Mouse (Mus musculus): ENCODE measurements at regions not wholly inside any gene's neighbourhood (a gene's known extent, or its start where the extent isn't known, plus 50 kb on each side); places are given as distances from the start of the nearest gene placed in this dataset.

DNA sequence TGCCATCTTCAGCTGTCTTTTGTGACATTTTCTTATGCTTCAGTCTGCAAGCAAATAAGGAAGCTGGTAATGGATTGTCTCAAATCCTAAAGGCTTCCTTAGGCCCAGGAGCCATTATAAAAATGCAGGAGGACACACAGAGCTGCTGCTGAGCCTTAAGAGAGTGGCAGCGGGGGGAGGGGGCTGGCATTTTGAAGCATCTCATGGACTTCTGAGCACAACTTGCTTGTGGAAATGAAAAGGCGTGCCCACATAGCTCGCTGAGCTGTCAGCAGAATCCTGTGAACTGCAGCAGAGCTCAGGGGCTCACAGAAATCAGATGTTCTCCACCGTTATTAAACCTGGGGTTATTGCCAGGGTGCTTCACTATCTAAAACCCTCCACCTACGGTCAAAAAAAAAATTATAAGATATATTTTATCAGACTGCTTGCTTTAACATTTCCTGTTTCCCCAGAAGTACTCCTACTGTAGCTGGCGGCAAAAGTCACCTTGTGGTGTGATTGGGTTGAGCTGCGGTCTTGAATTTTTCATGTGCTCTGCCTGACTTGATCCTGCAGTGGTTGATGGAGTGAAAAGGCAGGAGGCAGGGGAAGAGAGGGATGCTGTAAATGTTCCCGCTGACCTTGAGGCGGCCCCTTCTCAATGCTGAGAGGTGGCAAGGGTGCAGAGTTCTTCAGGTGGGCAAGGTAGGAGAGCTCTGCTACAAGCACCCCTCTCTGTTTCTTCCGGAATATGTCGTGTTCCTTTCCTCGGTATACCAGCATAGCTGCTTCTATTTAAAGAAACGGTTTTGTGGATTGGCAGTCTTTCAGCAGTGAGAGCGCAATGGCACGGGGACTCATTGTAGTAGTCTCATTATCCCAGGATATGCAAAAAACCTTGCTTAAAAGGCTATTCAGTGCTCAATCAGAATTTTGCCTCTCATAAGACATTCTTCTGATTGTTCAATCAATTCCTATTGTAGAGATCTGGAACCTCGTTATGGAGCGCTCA lies 71.4 kb upstream of the Krr1 start:
- Histone ChIP-seq H3K27ac (ENCODE audit: low read depth) (no peak overlapping the region), H3K9ac (replicated peaks; ENCODE audit: low read depth, low read length) (no peak overlapping the region), H3K4me3 (ENCODE audit: low read depth, low read length) (no peak overlapping the region), H3K36me3 (replicated peaks; ENCODE audit: control insufficient read depth, insufficient read depth, low read length) (no peaks in the 10 kb centered on the region), H3K4me2 (ENCODE audit: low read depth, low read length) (peak overlapping the region; percentile 30), H3K27me3 (ENCODE audit: control insufficient read depth, insufficient read depth, low read length) (no peaks in the 10 kb centered on the region), H3K4me1 (ENCODE audit: control insufficient read depth, insufficient read depth) (no peaks in the 10 kb centered on the region; the same call in 1 of the 2 replicates), H3K9me3 (replicated peaks; ENCODE audit: control insufficient read depth, low read length) (no peaks in the 10 kb centered on the region)
- DNase-seq (ENCODE audit: low spot score) (peak; percentile 29), ATAC-seq (ENCODE audit: insufficient read depth, low read depth) (no peak)
- 36% methylated on average over 17 of the region's 17 CpGs for WGBS
- TF ChIP-seq EP300 (IDR thresholded peaks at IDR 0.05; ENCODE audit: low read depth) (no peak), CTCF (IDR thresholded peaks at IDR 0.05; ENCODE audit: low read depth) (no peak)

GRCm38 (mm10) chr10:111903956-111904355 lies 68.5 kb upstream of the Krr1 start:
- Histone ChIP-seq H3K4me1 (ENCODE audit: control insufficient read depth, insufficient read depth) (no peaks in the 10 kb centered on the region; the same call in 1 of the 2 replicates), H3K4me3 (ENCODE audit: low read depth, low read length) (no peak overlapping the region), H3K9ac (replicated peaks; ENCODE audit: low read depth, low read length) (no peak overlapping the region), H3K27ac (ENCODE audit: low read depth) (no peak overlapping the region), H3K4me2 (ENCODE audit: low read depth, low read length) (no peak overlapping the region), H3K36me3 (replicated peaks; ENCODE audit: control insufficient read depth, insufficient read depth, low read length) (no peaks in the 10 kb centered on the region), H3K27me3 (ENCODE audit: control insufficient read depth, insufficient read depth, low read length) (no peaks in the 10 kb centered on the region), H3K9me3 (replicated peaks; ENCODE audit: control insufficient read depth, low read length) (no peaks in the 10 kb centered on the region)
- 93% methylated on average over 8 of the region's 8 CpGs for WGBS
- no peak for DNase-seq (ENCODE audit: low spot score)
- ATAC-seq (ENCODE audit: insufficient read depth, low read depth) = no peak
- TF ChIP-seq EP300 (IDR thresholded peaks at IDR 0.05; ENCODE audit: low read depth) = no peak
- no peak for TF ChIP-seq CTCF (IDR thresholded peaks at IDR 0.05; ENCODE audit: low read depth)

DNA sequence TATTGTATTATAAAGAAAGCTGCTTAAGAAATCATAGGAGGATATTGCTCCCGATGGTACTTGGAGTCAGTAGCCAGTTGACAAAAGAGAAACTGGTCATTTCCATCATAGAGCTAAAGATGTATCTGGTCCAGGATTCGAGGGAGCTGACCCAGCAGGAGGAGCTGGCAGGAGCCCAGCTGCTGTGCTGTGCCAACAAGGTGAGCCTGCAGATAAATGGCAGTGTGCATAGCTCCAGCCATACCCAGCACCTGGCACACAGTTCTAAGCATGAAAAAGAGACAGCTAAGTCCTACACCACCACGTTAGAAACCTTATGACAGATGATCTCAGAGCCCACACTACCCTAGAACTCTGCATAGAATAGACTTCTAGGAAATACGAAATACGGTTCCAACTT lies 64.6 kb upstream of the Krr1 start:
- H3K9ac ChIP-seq (replicated peaks; ENCODE audit: low read depth, low read length) = no peak overlapping the region
- H3K27ac ChIP-seq (ENCODE audit: low read depth) = no peak overlapping the region
- no peak overlapping the region for H3K4me3 ChIP-seq (ENCODE audit: low read depth, low read length)
- H3K36me3 ChIP-seq (replicated peaks; ENCODE audit: control insufficient read depth, insufficient read depth, low read length) = no peaks in the 10 kb centered on the region
- H3K4me2 ChIP-seq (ENCODE audit: low read depth, low read length) = no peak overlapping the region
- no peaks in the 10 kb centered on the region for H3K4me1 ChIP-seq (ENCODE audit: control insufficient read depth, insufficient read depth)
- no peak for DNase-seq (ENCODE audit: low spot score)
- WGBS = 55% methylated on average over 5 of the region's 5 CpGs
- TF ChIP-seq EP300 (IDR thresholded peaks at IDR 0.05; ENCODE audit: low read depth) (no peak), CTCF (IDR thresholded peaks at IDR 0.05; ENCODE audit: low read depth) (no peak)
- no peak for ATAC-seq (ENCODE audit: insufficient read depth, low read depth)
- H3K9me3 ChIP-seq (replicated peaks; ENCODE audit: control insufficient read depth, low read length) = peaks cover 6% of the 10 kb centered on the region; the same call in 1 of the 2 replicates
- no peaks in the 10 kb centered on the region for H3K27me3 ChIP-seq (ENCODE audit: control insufficient read depth, insufficient read depth, low read length)

- no peak overlapping the region for H3K4me2 ChIP-seq (ENCODE audit: low read depth, low read length)
- no peaks in the 10 kb centered on the region for H3K27me3 ChIP-seq (ENCODE audit: control insufficient read depth, insufficient read depth, low read length)
Measured at GRCm38 (mm10) chr10:111912561-111912960, 59.9 kb upstream of the Krr1 start.

GRCm38 (mm10) chr10:111913066-111913785 lies 59.2 kb upstream of the Krr1 start:
- no peaks in the 10 kb centered on the region for H3K27me3 ChIP-seq (ENCODE audit: control insufficient read depth, insufficient read depth, low read length)
- TF ChIP-seq EP300 (IDR thresholded peaks at IDR 0.05; ENCODE audit: low read depth) (no peak), CTCF (IDR thresholded peaks at IDR 0.05; ENCODE audit: low read depth) (no peak)
- H3K9me3 ChIP-seq (replicated peaks; ENCODE audit: control insufficient read depth, low read length) = peaks cover 9% of the 10 kb centered on the region; the same call in 1 of the 2 replicates
- no peaks in the 10 kb centered on the region for H3K4me1 ChIP-seq (ENCODE audit: control insufficient read depth, insufficient read depth)
- WGBS = 87% methylated on average over 20 of the region's 20 CpGs
- no peak overlapping the region for H3K4me3 ChIP-seq (ENCODE audit: low read depth, low read length)
- H3K9ac ChIP-seq (replicated peaks; ENCODE audit: low read depth, low read length) = no peak overlapping the region
- DNase-seq (ENCODE audit: low spot score) (no peak), ATAC-seq (ENCODE audit: insufficient read depth, low read depth) (no peak)
- no peaks in the 10 kb centered on the region for H3K36me3 ChIP-seq (replicated peaks; ENCODE audit: control insufficient read depth, insufficient read depth, low read length)
- no peak overlapping the region for H3K27ac ChIP-seq (ENCODE audit: low read depth)
- H3K4me2 ChIP-seq (ENCODE audit: low read depth, low read length) = no peak overlapping the region

More at GRCm38 (mm10) chr10:111912561-111912960, 59.9 kb upstream of the Krr1 start:
- 90% methylated on average over 6 of the region's 6 CpGs for WGBS
- H3K4me1 ChIP-seq (ENCODE audit: control insufficient read depth, insufficient read depth) = no peaks in the 10 kb centered on the region
- DNase-seq (ENCODE audit: low spot score) = no peak
- no peak overlapping the region for H3K27ac ChIP-seq (ENCODE audit: low read depth)
- TF ChIP-seq CTCF (IDR thresholded peaks at IDR 0.05; ENCODE audit: low read depth) (no peak), EP300 (IDR thresholded peaks at IDR 0.05; ENCODE audit: low read depth) (no peak)
- no peak overlapping the region for H3K4me3 ChIP-seq (ENCODE audit: low read depth, low read length)
- peaks cover 9% of the 10 kb centered on the region; the same call in 1 of the 2 replicates for H3K9me3 ChIP-seq (replicated peaks; ENCODE audit: control insufficient read depth, low read length)
- ATAC-seq (ENCODE audit: insufficient read depth, low read depth) = no peak
- H3K36me3 ChIP-seq (replicated peaks; ENCODE audit: control insufficient read depth, insufficient read depth, low read length) = no peaks in the 10 kb centered on the region
- H3K9ac ChIP-seq (replicated peaks; ENCODE audit: low read depth, low read length) = no peak overlapping the region

All from heart, postnatal 0 days (tissue).